Mouse (Mus musculus) layer of hippocampus, adult 9-10 months (tissue): ENCODE results near the gene Trim67.

Experiments
- DNase-seq: peaks from one replicate; pipeline ENCODE4 v3.0.0; 2022; ENCODE audit warnings: low spot score

The Trim67 gene

GRCm38 (mm10) chr8:124794486-124794780, 1.5 kb downstream of the Trim67 start:
- DNase-seq = no peak

DNA sequence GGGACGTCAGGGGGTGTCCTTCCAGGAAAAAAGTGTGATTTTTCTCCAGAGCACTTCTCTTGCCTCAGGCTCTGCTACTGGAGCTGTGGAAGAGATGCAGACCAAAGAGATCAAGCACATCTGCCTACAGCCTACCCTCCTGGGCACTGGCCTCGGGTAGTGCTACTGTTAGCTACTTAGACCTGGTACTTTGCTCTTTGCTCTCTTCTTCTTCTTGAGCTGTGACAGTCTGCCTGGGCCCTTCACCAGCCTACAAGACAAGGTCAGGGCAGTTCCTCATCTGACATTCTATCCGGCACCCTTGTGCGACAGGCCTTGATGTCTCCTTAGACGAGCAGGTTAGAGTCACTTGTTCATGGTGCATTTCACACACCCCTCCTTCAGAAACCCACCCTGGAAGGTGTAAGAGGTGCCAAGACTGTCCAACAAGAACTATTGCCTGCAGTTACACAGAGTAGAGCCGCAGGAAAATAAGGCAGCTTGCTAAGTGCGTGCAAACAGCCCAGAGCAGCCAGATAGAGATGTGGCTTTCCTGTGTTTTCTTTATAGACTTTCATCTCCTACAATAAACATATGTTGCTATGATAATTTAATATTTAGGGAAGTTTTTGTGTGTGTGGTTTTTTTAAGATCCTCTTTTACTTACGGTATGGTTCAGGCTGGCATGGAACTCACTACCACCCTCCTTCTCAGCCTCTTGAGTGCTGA, 3.0 kb downstream of the Trim67 start:
- no peak for DNase-seq

- DNase-seq = no peak
These were observed 7.7 kb downstream of the Trim67 start for GRCm38 (mm10) chr8:124800542-124800941.

GRCm38 (mm10) chr8:124803824-124804702, 11.2 kb downstream of the Trim67 start:
- DNase-seq = no peak

GRCm38 (mm10) chr8:124805990-124806389, 13.1 kb downstream of the Trim67 start:
- no peak for DNase-seq

GRCm38 (mm10) chr8:124809419-124809818, 16.5 kb downstream of the Trim67 start:
- DNase-seq = no peak

DNA sequence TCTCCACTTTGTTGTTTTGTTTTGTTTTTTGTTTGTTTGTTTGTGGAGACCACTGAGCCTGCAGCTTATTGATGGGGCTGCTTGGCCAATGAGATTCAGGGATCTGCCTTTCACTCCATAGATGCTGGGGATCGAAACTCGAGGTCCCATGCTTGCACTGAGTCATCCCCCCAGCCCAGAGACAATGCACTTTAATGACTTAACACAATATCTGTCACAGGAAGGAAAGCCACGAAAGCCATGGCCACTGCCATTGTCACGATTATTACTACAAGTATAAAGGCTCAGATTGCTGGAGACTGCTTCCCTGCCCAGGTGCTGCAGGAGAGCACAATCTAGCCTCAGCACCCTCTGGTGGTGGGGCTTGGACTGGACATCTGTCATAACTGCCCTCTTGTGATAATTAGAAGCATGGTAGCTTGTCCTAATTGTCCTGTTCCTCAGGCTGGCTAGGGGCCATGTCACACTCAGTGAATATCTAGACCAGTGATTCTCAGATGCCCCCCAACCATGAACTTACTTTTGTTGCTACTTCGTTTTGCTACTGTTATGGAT, 17.2 kb downstream of the Trim67 start:
- DNase-seq = no peak

GRCm38 (mm10) chr8:124810689-124811394, 17.9 kb downstream of the Trim67 start:
- DNase-seq = no peak

DNA sequence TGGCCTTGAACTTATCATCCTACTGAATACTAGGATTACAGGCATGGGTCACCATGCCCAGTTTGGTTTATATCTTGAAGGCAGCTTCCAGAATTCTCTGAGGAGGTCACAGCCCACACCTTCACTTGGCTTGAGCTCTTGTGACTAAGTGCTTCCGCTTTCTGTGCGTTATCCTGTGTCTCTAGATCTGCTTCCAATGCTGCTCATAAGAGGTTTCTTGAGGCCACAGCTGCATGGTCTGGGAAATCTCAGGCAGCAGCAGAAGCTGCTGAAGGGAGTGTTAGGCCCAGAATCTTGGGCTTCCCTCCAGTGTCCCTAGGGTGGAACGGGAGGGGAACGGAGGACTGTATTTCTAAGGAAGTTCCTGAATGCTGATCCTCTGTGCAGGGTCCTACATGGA, 20.4 kb downstream of the Trim67 start:
- no peak for DNase-seq

GRCm38 (mm10) chr8:124815870-124816269, 23.0 kb downstream of the Trim67 start:
- DNase-seq = no peak

GRCm38 (mm10) chr8:124816866-124817265, 24.0 kb downstream of the Trim67 start:
- DNase-seq = no peak

GRCm38 (mm10) chr8:124817361-124817760, 24.5 kb downstream of the Trim67 start:
- no peak for DNase-seq

- no peak for DNase-seq
These were observed 26.8 kb downstream of the Trim67 start for GRCm38 (mm10) chr8:124819612-124820115.

- no peak for DNase-seq
These were observed 27.2 kb downstream of the Trim67 start for GRCm38 (mm10) chr8:124820125-124820524.

- no peak for DNase-seq
These were observed 30.6 kb downstream of the Trim67 start for GRCm38 (mm10) chr8:124823497-124823896.

DNA sequence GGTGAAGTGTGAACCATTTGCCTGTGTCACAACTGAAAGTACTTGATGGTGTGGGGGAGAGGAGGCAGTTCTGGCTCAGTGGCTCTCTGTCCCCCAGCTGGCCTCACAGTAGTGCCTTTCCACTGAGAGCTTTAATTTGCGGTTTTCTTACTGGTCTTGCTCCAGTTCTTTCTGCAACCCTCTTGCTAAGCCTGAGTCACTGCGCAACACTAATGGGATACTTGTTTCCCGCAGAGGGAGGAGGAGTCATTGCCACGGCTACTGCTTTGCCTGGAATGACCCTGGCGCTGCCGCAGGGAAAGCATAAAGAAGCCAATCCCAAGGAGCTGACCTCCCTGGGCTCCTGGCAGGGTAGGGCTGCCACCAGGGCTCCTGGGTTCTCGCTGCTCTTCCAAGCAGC, 33.8 kb downstream of the Trim67 start:
- DNase-seq = no peak

GRCm38 (mm10) chr8:124827387-124827786, 34.5 kb downstream of the Trim67 start:
- peak; percentile 30 for DNase-seq

DNA sequence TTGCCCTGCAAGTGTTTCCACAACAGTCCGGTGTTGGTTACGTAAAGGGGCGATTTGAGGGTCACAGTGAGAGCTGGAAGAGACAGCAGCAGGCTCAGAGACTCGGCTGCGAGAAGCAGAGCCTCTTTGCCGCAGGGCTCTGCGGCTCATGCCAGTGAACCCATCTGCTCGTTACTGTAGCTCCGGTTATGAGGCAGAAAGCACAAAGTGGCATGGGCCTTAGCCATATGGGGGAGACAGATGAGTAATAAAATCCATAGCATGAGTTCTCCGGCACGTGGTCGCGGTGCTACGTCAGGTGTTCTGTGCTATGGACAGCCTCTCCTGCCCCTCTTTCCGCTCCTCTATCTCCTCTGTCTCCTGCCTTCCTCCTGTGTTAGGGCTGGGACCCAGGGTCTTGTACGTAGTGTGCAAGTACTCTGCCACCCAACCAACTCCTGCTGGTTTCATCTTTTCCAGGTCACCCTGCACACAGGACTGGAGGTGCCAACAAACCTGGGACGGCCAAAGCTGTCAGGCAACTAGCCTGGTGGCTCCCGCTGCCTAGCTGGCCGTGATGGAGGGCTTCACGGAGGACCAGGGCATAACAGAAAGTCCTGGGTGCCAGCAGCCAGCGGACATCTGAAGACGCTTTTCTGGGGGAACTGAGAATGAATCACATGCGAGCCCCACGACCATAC, 35.8 kb downstream of the Trim67 start:
- no peak for DNase-seq

GRCm38 (mm10) chr8:124830050-124830449, 37.2 kb downstream of the Trim67 start:
- DNase-seq = no peak

DNA sequence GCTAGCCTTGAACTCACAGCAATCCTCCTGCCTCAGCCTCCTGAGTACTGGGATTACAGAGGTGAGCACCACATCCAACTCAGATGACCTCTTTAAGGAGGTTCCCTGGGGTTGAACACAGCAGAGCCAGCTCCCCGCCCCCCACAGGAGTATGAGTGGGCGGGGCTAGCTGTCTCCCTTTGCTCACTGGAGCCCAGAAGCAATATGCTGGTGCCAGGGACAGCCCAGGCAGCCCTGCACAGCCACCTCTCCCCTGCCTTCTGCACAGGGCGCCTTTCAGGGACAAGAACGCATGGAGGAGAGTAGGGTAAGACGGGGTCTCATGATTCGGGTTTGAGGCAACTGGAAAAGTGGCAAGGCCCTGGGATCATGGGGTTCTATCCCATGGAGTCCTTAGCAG, 38.6 kb downstream of the Trim67 start:
- no peak for DNase-seq

GRCm38 (mm10) chr8:124831941-124832340, 39.0 kb downstream of the Trim67 start:
- DNase-seq = no peak
